30 mouse cellular contexts compared by ENCODE assay signal in genomic region chr1:161927976-161928375, GRCm38 (mm10). TPM values are rescaled to one million over a fixed set of nuclear protein-coding genes. Genes with fewer than 3 reads are reported as not detected.
"Had no signal": no experiment of that assay in that cellular context is flagged by ENCODE, and none has a peak within 500 bp of the region (broad histone marks: within the 10 kb centered on the region; RNA-seq: fewer than 3 reads in every experiment).

No protein-coding gene starts in this region.

- DNase-seq: heart, postnatal 10 days; heart, postnatal 14 days; heart, postnatal 36 days; heart, postnatal 4 days; kidney, adult 11 months; kidney, adult 18-20 months; kidney, adult 2 months; kidney, adult 8-10 months; kidney, adult 9 months; kidney, postnatal 10 days; kidney, postnatal 14 days; kidney, postnatal 25 days; kidney, postnatal 36 days; kidney, postnatal 4 days; layer of hippocampus, adult 9-11 months; layer of hippocampus, postnatal 36 days had no signal

- ATAC-seq: hindbrain, embryonic 16.5 days; hindbrain, postnatal 0 days; inflammation-experienced regulatory T-cells, adult 6 months; intestine, embryonic 15.5 days; intestine, embryonic 16.5 days; intestine, postnatal 0 days had no signal

RNA-seq across cellular contexts. Expression of gene 4930558K02Rik, which starts 51.5 kb away (rescaled TPM):
- total RNA-seq: heart, postnatal 10 days; heart, postnatal 14 days; heart, postnatal 25 days; heart, postnatal 36 days; heart, postnatal 4 days; hematopoietic stem cell, adult 5-6 weeks; hindbrain, postnatal 0 days; layer of hippocampus, adult 2 months; layer of hippocampus, adult 8-10 months; layer of hippocampus, postnatal 14 days; layer of hippocampus, postnatal 25 days; layer of hippocampus, postnatal 36 days; left cerebral cortex, adult 18-20 months; left cerebral cortex, adult 2 months had no signal
